Mouse (Mus musculus): ENCODE measurements around the gene Adra2b.

- TF ChIP-seq CTCF (IDR thresholded peaks at IDR 0.05; ENCODE audit: low read depth, low read length) = no peak
- TF ChIP-seq POLR2A (IDR thresholded peaks at IDR 0.05; ENCODE audit: insufficient read depth, low read length) = no peak
- no peak for TF ChIP-seq EP300 (IDR thresholded peaks at IDR 0.05; ENCODE audit: insufficient read depth, low read depth, low read length)
Observed at GRCm38 (mm10) chr2:127416706-127417105, 53.7 kb downstream of the Adra2b start.

All from ES-Bruce4 (cell line).